Mouse (Mus musculus) cerebellum, postnatal 4 days (tissue): ENCODE measurements around the gene Gm5737.
A peak's percentile ranks its signal among the peaks of the same experiment; 100 is the strongest.

ENCODE experiments used
- DNase-seq, 2 experiments: peaks; one replicate each; pipeline ENCODE4 v3.0.0; 2022; ENCODE audit warnings: low spot score in 2 of 2, mixed read lengths in 1 of 2

Gene Gm5737

GRCm38 (mm10) chr7:120811834-120812415 is at the start of gene Gm5737:
Gm5737 (plus strand) TSS chr7:120812365.
- DNase-seq: no peak

DNA sequence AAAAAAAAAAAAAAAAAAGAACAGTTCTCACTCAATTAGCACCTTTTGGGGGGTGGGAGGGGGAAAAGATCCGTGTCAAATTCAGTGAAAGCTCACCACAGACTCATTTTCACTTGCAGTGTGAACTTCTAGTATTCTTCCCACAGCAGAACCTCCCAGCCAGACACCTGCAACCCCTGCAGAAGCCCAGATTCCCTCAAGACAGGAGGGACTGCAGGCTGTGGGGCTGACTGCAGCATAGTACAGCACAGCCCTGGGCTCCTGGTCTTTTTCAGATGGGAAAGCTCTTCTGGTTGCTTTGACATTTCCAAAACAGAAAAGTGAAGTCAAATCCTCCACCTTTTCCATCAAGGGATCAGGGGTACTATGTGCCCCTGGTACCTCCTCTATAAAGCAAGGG is 44.8 kb upstream of the Gm5737 start:
- no peak for DNase-seq

DNA sequence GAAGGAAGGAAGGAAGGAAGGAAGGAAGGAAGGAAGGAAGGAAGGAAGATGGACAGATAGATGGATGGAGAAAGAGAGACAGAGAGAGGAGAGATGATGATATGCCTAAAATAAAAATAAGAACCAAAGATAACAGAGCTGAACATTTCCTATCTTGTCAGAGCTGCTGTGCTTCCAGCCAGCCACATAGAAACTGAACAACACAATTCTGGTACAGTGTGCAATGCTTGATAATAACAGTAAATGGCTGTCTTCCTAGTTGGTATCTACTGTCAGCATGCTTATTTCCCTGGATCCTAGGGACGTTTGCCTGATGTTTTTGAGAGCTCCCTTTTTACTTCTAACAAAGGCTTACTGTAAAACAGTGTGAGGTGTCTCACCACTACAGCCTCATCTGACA is 40.8 kb upstream of the Gm5737 start:
- no peak for DNase-seq

GRCm38 (mm10) chr7:120778012-120778411 is 34.2 kb upstream of the Gm5737 start:
- no peak for DNase-seq

DNA sequence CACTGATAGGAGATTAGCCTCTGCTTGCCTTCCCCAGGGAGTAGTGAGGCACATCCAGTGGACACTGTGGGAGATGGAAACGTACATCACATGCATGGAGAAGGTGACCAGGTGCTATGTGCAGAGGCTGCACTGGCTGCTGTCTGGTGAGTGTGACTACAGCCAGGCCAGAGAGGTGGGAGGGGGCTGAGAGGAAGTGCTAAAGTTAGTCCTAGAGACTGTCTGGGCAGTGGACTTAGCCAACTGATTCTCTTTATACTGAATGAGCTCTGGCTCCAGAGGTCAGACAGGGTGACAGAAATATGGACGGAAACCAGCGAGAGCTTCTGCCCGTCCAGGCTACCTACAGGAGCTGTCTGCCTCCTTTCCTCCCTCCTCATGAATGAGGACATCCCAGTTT is 16.6 kb upstream of the Gm5737 start:
- no peak for DNase-seq

GRCm38 (mm10) chr7:120796369-120796768 is 15.8 kb upstream of the Gm5737 start:
- DNase-seq: no peak

- DNase-seq: no peak
Observed at GRCm38 (mm10) chr7:120803268-120803667, 8.9 kb upstream of the Gm5737 start.

GRCm38 (mm10) chr7:120809705-120810104 is 2.5 kb upstream of the Gm5737 start:
- DNase-seq: no peak

DNA sequence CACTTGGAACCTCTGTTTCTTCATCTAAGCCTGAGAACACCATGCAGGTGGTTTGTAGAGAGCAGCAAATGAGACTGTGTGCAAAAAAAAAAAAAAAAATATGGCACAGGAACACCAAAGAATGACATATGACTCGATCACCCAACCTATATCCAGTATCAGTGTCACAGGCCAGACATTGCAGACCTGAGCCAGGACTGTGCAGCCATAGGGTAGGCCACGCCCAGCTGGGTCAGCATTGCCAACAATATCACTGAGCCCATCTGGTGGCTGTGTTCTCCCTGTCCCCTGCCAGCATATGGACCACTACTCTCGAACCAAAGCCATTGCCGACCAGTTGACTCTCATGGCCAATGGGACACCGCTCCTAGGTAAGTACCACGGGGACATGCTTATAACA is 5.4 kb downstream of the Gm5737 start:
- DNase-seq: no peak

DNA sequence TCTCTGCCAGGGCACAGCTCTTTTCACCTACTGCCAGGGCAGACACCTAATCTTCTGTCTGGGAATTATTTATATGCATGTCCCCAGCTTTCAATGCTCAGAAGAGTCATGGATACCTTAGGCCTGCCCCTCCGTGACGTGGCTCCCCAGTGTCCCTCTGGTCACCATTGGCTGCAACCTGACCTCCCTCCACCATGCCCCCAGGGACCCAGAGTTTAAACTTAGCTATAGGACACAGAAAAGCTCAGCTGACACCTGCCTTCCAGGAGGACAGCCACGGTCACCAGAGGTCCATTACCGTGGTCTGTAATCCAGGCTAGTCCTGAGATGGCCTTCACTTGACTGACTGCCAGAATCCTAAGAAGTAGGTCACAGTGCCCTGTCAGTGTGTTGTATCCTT is 7.2 kb downstream of the Gm5737 start:
- DNase-seq: no peak

DNA sequence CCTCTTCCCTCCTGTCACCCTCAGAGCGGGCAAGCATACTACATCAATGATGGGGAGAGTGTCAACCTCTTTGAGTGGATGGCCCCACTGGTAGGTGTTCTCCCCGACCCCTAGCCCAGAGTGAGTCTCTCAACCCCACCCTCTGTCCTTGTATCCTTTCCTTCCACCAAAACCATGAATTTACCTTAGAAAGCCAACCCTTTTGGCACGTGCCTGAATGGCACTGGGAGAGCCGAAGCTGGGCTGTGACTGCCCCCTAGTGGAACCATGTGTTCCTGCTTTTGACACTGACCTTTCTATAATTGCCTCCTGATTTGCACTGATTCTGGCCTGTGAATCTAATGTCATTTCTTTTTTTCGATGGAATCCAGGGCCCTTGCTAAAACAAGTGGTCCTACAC is 11.1 kb downstream of the Gm5737 start:
- peak; percentile 39 to 75 for DNase-seq

DNA sequence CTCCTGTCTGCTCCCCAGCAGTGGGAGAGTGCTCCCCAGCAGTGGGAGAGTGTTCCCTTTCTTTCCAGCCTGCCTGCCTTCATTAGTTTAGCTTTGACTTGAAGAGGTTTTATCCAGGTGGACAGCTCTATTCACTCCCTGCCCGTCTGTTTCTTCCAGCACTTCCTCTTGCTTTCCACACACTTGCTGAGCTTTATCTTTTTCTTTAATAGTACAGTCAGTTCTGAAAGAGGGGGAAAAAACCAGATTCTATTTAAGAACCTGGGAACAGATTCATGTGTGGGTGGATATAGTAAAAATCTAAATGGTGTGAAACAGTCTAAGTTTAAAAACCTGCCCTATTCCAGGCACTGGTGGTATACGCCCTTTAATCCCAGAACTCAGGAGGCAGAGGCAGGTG is 12.9 kb downstream of the Gm5737 start:
- no peak for DNase-seq

GRCm38 (mm10) chr7:120826408-120826807 is 14.2 kb downstream of the Gm5737 start:
- peak in 1 of 2 experiments; percentile 36 for DNase-seq

DNA sequence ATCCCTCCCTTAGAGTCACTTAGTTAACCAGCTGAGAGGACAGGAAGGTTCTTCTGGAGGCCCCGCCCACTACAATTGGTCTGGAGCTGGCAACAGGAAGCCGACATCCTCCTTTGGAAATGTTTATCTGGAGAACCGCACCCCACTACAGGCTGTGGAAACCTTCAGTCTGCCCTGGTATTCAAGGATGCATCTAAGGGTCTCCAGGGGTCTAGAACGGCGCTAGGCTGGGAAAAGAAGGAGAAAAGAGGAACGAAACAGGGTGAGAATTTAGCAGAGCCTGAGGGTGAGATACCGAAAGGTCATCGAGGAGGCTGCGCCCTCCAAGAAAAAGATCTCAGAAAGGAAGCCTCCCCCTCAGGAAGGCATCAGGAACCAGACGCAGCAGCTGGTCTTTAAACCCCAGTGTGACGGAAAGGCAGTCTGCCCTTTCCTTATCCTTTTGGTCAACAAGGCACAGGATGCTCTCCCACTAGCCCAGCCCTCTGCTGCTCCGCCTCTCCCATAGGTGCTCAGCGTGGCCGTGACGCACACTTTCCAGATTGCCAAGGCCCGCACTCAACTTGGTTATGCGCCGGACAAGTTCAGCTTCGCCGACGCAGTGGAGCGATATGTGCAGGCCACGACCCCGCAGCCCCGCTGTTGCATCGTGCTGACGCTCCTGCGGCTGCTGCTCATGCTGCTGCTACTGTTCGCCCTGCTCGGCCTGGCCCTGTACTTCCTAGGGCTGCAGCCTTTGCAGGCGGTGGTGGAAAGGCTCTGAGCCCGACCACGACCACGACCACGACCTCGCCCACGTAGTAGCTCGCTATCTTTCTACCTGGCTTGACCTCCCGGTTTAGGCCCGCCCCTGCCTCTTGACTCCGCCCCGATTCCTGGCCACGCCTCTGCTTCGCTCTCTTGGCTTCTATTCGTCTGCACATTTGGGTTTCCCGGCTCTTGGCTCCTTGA is 18.5 kb downstream of the Gm5737 start:
- DNase-seq: peak in 1 of 2 experiments; percentile 42

DNA sequence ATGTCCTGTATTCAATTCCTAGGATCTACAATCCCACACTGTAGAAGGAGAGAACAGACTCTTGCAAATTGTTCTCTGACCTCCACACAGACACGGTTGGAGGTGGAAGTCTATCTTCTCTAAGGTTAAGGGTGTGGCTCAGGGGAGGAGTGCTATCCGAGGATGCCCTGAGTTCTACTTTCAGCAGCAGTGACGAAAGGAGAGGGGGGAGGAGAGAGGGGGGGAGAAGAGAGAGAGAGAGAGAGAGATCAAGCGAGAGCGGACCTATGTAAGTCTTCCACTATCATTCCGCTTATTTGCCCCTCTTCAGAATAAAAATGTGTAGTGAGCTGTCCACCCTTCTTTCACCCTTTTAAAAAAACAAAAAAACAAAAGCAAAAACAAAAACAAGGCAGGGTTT is 22.3 kb downstream of the Gm5737 start:
- DNase-seq: no peak

DNA sequence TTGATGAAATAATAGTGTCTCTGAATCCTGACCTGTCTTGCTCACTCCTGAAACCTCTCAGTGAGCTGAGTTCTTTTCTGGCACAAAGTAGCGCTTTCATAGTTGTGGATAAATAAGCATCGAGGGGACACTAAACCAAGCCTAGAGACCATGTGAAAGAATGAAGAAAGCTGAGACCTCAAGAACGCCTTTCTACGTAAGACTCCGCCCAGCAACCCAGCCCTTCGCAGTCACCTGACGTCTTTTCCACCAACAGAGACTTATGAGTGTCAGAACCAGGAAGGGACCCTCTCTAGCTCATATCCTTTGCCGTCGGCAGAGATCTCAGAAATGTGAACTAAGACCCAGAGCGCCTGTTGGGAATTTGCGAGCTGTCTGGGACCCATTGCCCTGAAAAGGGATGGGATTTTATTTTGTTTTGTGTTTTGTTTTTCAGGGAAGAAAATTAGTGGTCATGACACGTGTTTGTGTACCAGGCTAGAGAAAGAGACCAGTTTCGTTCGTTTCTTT is 22.8 kb downstream of the Gm5737 start:
- peak in 1 of 2 experiments; percentile 41 for DNase-seq

- DNase-seq: peak; percentile 97 to 98
Observed at GRCm38 (mm10) chr7:120835449-120836359, 23.5 kb downstream of the Gm5737 start.

DNA sequence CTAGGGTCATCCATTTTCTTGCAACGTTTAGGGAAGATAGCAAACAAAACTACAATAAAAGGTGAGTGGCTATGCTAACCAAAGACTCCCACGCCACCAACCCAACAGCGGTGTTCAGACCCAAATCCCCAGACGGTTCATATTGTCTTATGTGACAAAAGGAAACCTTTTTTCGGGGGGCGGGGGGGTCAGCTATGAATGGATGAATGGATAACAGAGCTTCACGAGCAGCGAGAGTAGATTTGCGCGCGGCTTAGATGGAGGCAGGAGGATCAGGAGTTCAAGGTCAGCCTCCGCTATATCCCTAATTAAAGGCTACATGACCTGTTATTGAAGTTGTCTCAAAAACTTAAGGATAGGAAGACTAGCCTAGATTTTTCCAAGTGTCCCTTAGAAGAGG is 24.2 kb downstream of the Gm5737 start:
- DNase-seq: no peak

DNA sequence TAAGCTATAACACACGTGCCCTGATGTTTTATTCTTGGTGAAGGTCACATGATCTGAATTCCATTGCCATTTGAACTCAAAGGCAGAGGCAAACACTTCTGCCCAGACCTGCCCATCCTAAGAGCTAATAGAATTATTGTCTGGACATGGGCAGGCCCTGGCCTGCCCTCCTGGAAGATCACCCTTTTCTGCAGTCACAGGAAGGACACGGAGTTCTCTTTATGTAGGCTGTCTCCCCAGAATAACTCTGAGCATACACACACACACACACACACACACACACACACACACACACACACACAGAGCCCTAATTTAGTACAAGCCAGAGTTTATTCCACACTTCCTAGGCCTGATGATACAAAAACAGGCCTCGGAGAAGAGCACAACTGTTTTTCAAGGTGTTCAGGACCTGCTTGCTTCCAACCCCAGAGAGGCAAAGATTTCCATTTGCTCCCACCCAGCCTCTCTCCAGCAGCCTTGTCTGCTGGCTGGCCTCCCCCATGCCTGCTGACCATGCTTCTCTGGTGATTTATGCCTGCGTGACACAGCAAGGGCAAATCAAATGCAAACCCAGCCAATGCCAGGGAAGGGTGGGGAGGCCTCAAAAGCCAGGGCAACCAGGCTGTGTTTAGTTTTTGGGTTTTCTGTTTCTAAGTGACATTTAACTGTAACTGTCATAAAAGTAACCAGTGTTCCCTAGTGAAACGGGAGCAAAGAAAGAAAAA is 26.4 kb downstream of the Gm5737 start:
- DNase-seq: no peak

DNA sequence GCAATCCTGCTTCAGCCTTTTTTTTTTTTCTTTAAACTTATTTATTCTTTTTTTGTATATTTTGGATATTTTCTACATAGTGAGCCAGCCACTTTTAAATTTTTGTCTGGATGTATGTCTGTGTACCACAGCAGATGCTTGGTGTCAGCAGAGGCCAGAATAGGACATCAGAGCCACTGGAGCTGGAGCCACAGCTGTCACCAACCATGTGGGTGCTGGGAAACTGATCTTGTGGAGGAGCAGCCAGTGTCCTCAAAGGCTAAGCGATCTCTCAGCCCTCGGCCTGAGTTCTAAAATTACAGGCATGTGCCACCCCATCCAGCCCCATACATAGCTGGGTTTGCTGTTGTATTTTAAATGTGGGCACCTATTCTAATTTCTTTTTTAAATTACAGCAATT is 27.6 kb downstream of the Gm5737 start:
- no peak for DNase-seq

DNA sequence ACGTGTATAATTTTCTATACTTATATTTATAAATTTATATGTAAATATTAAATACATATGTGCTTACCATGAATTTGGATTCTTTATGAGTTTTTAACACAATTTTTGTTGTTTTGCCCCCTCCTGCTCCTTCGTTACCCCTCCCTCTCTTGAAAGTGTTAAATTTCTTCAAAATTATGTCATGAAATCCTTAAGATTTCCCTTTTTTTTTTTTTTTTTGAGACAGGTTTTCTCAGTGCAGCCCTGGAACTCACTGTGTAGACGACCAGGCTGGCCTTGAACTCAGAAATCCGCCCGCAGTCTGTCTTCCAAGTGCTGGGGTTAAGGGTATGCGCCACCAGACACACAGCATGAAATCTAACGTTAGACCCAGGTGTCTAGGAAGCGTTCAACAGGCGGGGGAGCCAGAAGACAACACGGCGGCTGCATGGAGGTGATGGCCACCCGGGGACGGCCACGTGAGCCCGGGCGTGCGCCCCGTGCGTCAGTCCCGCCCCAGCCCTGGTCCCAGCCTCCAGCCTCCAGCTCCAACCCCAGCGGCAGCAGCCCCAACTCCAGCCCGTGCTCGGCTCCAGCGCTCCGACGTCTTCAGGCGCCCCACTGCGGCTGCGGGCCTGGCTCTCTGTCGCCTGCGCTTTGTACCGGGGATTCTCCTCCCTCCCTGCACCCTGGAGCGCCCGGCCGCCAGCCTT is 30.3 kb downstream of the Gm5737 start, which contains the start of gene Eef2k:
Gene Eef2k, plus strand, starts transcription at position 487 of the 692 bp plus-strand sequence.
- DNase-seq: peak; percentile 57 to 75
